Mouse (Mus musculus) layer of hippocampus, adult 2 months (tissue): ENCODE results near the gene Prkd3. TPM values are rescaled to one million over a fixed set of nuclear protein-coding genes. Genes with fewer than 3 reads are reported as not detected.
A peak's percentile ranks its signal among the peaks of the same experiment; 100 is the strongest.

Experiments
- DNase-seq, 2 experiments: peaks; one replicate each; pipeline ENCODE4 v3.0.0; 2022; ENCODE audit warnings: low spot score in 2 of 2
- H3K27ac ChIP-seq: fragments of 200-600 bp; 2 replicates; pipeline ENCODE4 v1.8.1; 2022
- H3K4me3 ChIP-seq: fragments of 200-600 bp; 2 replicates; pipeline ENCODE4 v1.8.1; 2022; ENCODE audit warnings: mild to moderate bottlenecking
- CTCF ChIP-seq: fragments of 200-600 bp; conservative IDR thresholded peaks from 2 replicates; pipeline ENCODE4 v1.8.1; 2022; ENCODE audit warnings: antibody characterized with exemption, mild to moderate bottlenecking, moderate library complexity
- long read RNA-seq, 2 experiments: library from polyadenylated mRNA; stranded (forward); transcript quantifications; one replicate each; pipeline ENCODE4 v2.0.0; 2021; ENCODE audit warnings: borderline mapping rate in 2 of 2
- total RNA-seq, 2 experiments: library from RNA; stranded (reverse); gene quantifications; 2 replicates each; pipeline ENCODE4 v1.2.3; 2021

The Prkd3 gene
- total RNA-seq = 10 to 100 TPM; 12.5 to 14.3 TPM
- long read RNA-seq, experiment 1, full-length matches to known transcripts = 1 of 3 reads
- long read RNA-seq, experiment 1, partial matches to known transcripts = 0 of 3 reads
- long read RNA-seq, experiment 1, other reads (novel, unspliced or antisense) = 2 of 3 reads
- long read RNA-seq, experiment 2, full-length matches to known transcripts = 4 of 15 reads
- long read RNA-seq, experiment 2, partial matches to known transcripts = 6 of 15 reads
- long read RNA-seq, experiment 2, other reads (novel, unspliced or antisense) = 5 of 15 reads

GRCm38 (mm10) chr17:79020208-79020983 is at the start of gene Prkd3:
TSS of gene Prkd3 (minus strand) at chr17:79020816.
- Histone ChIP-seq H3K4me3 (peak within 1 kb of the TSS; percentile 69), H3K27ac (peak within 1 kb of the TSS; percentile 85)
- TF ChIP-seq CTCF = no peak
- DNase-seq = peak; percentile 17 to 29

DNA sequence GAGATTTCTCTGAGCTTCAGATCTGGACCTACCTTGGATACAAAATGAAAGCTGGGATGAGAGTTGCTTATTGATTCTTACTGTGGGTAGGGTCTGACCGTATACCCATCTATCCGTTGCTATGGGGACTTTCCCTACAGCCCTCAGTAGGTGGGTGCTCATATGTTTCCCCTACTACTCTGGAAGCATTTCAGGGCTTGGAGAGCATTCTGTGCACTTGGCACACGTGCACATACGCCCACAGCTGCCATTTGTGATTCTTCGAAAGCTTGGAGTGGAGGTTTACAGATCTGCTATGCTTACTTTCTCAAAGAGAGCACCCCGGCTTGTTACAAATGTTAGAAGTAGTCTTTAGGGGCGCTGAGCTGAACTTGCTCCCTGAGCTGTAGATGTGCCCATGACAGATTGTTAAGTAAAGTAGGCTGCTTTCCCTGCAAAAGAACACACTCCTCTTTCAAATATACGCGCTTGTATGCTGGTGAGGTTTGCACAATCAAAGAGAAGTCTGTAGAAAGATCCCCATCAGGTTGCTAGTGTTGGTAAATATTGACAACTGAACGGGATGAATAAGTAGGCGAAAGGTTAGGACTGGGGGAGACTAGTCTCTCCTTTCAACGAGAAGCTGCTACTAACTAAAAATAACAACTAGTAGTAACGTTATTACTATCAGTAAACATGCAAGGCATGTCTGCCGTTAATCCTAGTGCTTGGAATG is 49.3 kb upstream of the Prkd3 start:
- peak; percentile 66 to 72 for DNase-seq
- TF ChIP-seq CTCF = no peak
- H3K27ac ChIP-seq = no peak overlapping the region
- H3K4me3 ChIP-seq = no peak overlapping the region

DNA sequence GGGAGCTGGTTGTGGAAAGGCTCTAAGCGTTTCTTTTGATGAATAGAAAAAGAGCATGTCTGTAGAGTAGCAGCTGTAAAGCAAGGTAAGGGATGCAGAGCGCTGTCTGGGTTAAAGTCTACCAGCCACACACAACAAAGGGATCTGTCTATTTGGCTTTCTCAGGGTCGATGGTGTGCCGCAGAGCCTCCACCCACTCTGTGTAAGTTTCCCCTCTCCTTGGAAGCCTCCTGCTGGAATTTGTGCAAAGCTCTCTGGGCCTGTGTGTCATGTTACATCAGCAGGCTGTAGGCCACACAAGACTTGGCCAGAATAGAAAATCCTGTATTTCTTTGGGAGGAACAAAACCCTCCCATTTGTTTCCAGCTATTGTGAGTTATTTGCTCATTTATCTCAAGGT is 48.4 kb upstream of the Prkd3 start:
- no peak for DNase-seq
- no peak for TF ChIP-seq CTCF
- H3K27ac ChIP-seq = no peak overlapping the region
- no peak overlapping the region for H3K4me3 ChIP-seq

GRCm38 (mm10) chr17:79068581-79068980 is 48.0 kb upstream of the Prkd3 start:
- Histone ChIP-seq H3K27ac (no peak overlapping the region), H3K4me3 (no peak overlapping the region)
- no peak for DNase-seq
- no peak for TF ChIP-seq CTCF

- Histone ChIP-seq H3K4me3 (no peak overlapping the region), H3K27ac (no peak overlapping the region)
- no peak for DNase-seq
- TF ChIP-seq CTCF = no peak
Observed at GRCm38 (mm10) chr17:79064250-79064649, 43.6 kb upstream of the Prkd3 start.

GRCm38 (mm10) chr17:79060221-79060620 is 39.6 kb upstream of the Prkd3 start:
- Histone ChIP-seq H3K4me3 (no peak overlapping the region), H3K27ac (no peak overlapping the region)
- no peak for TF ChIP-seq CTCF
- no peak for DNase-seq

- Histone ChIP-seq H3K27ac (no peak overlapping the region), H3K4me3 (no peak overlapping the region)
- no peak for TF ChIP-seq CTCF
- no peak for DNase-seq
Observed at GRCm38 (mm10) chr17:79058271-79058670, 37.7 kb upstream of the Prkd3 start.

- TF ChIP-seq CTCF = no peak
- peak overlapping the region; percentile 64 for H3K27ac ChIP-seq
- DNase-seq = peak; percentile 49 to 56
- H3K4me3 ChIP-seq = peak overlapping the region; percentile 66
Observed at GRCm38 (mm10) chr17:79052088-79052812, 31.6 kb upstream of the Prkd3 start.

DNA sequence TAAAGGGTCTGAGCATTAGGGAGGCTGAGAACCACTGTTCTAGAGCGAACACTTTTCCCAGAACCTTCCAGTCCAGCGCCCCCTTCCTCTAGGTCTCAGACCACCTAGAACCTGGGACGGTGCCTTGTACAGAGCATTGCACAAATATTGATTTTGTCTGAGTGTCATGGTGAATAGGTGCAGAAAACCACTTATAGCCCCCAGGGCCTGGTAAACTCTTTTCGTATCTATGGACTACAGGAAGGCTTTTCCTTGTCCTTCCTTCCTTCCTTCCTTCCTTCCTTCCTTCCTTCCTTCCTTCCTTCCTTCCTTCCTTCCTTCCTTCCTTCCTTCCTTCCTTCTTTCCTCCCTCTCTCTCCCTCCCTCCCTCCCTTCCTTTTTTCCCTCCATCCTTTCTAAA is 31.0 kb upstream of the Prkd3 start, which contains the start of gene Qpct:
TSS of gene Qpct (plus strand) at position 301 of the 400 bp plus-strand sequence.
- no peak for DNase-seq
- Histone ChIP-seq H3K4me3 (peak within 1 kb of the TSS; percentile 66), H3K27ac (peak within 1 kb of the TSS; percentile 64)
- no peak for TF ChIP-seq CTCF

DNA sequence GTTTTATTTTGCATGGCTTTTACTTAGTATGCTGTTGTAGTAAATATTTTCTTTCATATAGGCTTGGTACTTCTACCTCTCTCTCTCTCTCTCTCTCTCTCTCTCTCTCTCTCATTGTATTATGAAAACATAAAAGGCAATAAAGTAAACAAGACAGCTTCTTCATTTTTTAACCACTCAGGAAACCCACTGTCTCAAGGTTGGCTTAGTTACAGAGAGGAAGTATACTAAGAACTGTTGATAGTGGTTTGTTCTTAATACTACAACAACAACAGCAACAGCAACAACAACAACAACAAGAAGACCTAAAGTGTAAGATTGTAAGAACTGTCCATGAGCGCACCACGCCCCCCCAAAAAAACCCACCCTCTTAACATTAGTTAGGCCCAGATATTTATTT is 23.1 kb upstream of the Prkd3 start:
- H3K27ac ChIP-seq = no peak overlapping the region
- H3K4me3 ChIP-seq = no peak overlapping the region
- no peak for TF ChIP-seq CTCF
- DNase-seq = no peak

DNA sequence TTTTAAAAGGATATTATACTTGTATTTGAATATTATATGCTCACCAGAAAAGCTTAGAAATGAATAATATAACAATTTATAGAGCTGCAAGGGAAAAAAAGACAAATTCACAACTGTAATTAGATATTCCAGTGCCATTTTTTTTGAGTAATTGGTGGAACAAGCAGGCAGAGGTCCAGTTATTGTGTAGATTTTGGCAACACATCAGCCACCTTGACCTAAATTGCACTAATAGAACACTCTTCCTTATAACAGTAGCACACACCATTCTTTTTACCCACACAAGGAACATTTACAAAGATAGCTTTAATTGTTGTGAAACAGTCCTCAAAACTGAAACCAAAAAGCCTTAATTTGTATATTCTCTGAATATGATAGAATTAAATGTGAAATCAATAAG is 19.0 kb upstream of the Prkd3 start:
- no peak for TF ChIP-seq CTCF
- DNase-seq = no peak
- no peak overlapping the region for H3K27ac ChIP-seq
- H3K4me3 ChIP-seq = no peak overlapping the region

- no peak for DNase-seq
- Histone ChIP-seq H3K27ac (no peak overlapping the region), H3K4me3 (no peak overlapping the region)
- no peak for TF ChIP-seq CTCF
Observed at GRCm38 (mm10) chr17:79032782-79033181, 12.2 kb upstream of the Prkd3 start.
